Mouse (Mus musculus): ENCODE measurements around the gene Sypl. TPM values are rescaled to one million over a fixed set of nuclear protein-coding genes. Genes with fewer than 3 reads are reported as not detected.

The Sypl gene
- polyA plus RNA-seq (2015; fragmentation: Nextera tagmentation; extraction: Ambion mirVana) = 176 and 181 TPM in 2 replicates

DNA sequence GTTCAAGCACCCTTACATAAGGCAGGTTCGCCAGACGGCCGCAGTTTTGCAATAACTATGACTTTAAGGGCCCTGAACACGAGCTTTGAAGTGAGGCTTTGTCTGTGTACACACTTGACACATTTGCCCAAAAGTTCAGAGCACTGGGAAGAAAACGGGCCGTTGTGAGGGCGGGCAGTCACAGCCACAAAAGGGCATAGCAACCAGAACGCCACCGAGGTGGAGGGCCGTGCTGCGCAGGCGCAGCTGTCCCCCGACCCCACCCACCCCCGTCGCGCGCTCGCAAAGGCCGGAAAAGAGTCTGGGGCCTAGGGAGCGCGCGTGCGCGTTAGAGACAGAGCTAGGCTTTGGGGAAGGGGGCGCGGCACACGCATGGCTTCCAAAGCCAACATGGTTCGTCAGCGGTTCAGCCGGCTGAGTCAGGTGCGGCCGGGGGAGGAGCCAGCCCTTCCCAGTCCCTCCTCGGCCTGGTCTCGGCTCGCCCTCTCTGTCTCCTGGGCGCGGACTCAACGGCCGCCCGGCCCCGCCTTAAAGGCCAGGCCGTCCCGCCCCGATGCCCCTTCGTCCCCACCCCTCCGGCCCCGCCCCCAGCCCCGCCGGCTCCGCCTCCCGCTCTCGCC lies at the start of gene Sypl:
Gene Sypl (plus strand): TSS at position 296 of the 620 bp plus-strand sequence.
- Histone ChIP-seq H3K36me3 (ENCODE audit: control insufficient read depth, insufficient read depth) (no peaks in the 10 kb centered on the region), H3K27me3 (replicated peaks; ENCODE audit: control insufficient read depth, insufficient read depth, low read length) (no peaks in the 10 kb centered on the region), H3K4me2 (replicated peaks; ENCODE audit: low read depth) (peak within 1 kb of the TSS; percentile 78), H3K4me1 (replicated peaks; ENCODE audit: control insufficient read depth, insufficient read depth, low read length) (peaks cover 7% of the 10 kb centered on the region), H3K9me3 (ENCODE audit: control insufficient read depth) (no peaks in the 10 kb centered on the region), H3K27ac (ENCODE audit: low read depth, low read length) (peak within 1 kb of the TSS; percentile 97), H3K9ac (ENCODE audit: low read depth, low read length) (peak within 1 kb of the TSS; percentile 81), H3K4me3 (ENCODE audit: low read depth, low read length) (peak within 1 kb of the TSS; percentile 68)
- peak; percentile 98 for ATAC-seq
- WGBS = under 1% methylated on average over 43 of the region's 52 CpGs
- no peak for TF ChIP-seq CTCF (IDR thresholded peaks at IDR 0.05; ENCODE audit: low read depth)

GRCm38 (mm10) chr12:32909686-32910085 lies 44.0 kb upstream of the Sypl start:
- TF ChIP-seq CTCF (IDR thresholded peaks at IDR 0.05; ENCODE audit: low read depth) = no peak
- no peak overlapping the region for H3K27ac ChIP-seq (ENCODE audit: low read depth, low read length)
- H3K9me3 ChIP-seq (ENCODE audit: control insufficient read depth) = no peaks in the 10 kb centered on the region
- no peaks in the 10 kb centered on the region for H3K36me3 ChIP-seq (ENCODE audit: control insufficient read depth, insufficient read depth)
- WGBS = 56% methylated on average over 10 of the region's 10 CpGs
- ATAC-seq = no peak
- no peak overlapping the region for H3K4me2 ChIP-seq (replicated peaks; ENCODE audit: low read depth)
- H3K9ac ChIP-seq (ENCODE audit: low read depth, low read length) = no peak overlapping the region
- H3K4me1 ChIP-seq (replicated peaks; ENCODE audit: control insufficient read depth, insufficient read depth, low read length) = no peaks in the 10 kb centered on the region
- no peaks in the 10 kb centered on the region for H3K27me3 ChIP-seq (replicated peaks; ENCODE audit: control insufficient read depth, insufficient read depth, low read length)
- H3K4me3 ChIP-seq (ENCODE audit: low read depth, low read length) = no peak overlapping the region

DNA sequence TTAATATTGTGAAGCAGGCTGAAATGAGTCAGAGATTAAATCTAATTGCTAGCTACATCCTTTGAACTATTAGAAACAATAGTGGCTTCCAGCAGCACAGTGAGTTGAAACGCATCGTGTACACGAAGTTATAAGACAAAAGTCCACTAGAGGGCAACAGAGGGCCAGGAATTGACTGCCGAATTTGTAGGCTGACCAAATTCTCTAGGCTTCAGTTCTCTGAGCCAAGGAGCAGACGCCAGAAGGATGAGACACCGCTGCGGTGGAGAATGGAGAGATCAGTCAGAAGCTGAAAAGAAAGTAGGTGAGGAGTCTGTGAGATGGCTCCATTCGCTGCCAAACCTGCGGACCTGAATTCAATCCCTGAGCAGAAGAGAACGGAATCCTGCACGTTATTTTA lies 43.6 kb upstream of the Sypl start:
- ATAC-seq = 0 out of 2 replicates have a peak, but pooled peaks have one; percentile 28
- Histone ChIP-seq H3K36me3 (ENCODE audit: control insufficient read depth, insufficient read depth) (no peaks in the 10 kb centered on the region), H3K9ac (ENCODE audit: low read depth, low read length) (no peak overlapping the region), H3K4me3 (ENCODE audit: low read depth, low read length) (peak overlapping the region; percentile 7; the same call in 1 of the 2 replicates), H3K4me2 (replicated peaks; ENCODE audit: low read depth) (peak overlapping the region; percentile 48), H3K9me3 (ENCODE audit: control insufficient read depth) (no peaks in the 10 kb centered on the region), H3K27me3 (replicated peaks; ENCODE audit: control insufficient read depth, insufficient read depth, low read length) (no peaks in the 10 kb centered on the region), H3K27ac (ENCODE audit: low read depth, low read length) (no peak overlapping the region), H3K4me1 (replicated peaks; ENCODE audit: control insufficient read depth, insufficient read depth, low read length) (no peaks in the 10 kb centered on the region)
- WGBS = 12% methylated on average over 11 of the region's 11 CpGs
- peak; percentile 91 for TF ChIP-seq CTCF (IDR thresholded peaks at IDR 0.05; ENCODE audit: low read depth)

- peak; percentile 56; the same call in 1 of the 2 replicates for ATAC-seq
- H3K36me3 ChIP-seq (ENCODE audit: control insufficient read depth, insufficient read depth) = no peaks in the 10 kb centered on the region
- H3K27ac ChIP-seq (ENCODE audit: low read depth, low read length) = no peak overlapping the region
- no peaks in the 10 kb centered on the region for H3K4me1 ChIP-seq (replicated peaks; ENCODE audit: control insufficient read depth, insufficient read depth, low read length)
- peak overlapping the region; percentile 7; the same call in 1 of the 2 replicates for H3K4me3 ChIP-seq (ENCODE audit: low read depth, low read length)
- no peaks in the 10 kb centered on the region for H3K27me3 ChIP-seq (replicated peaks; ENCODE audit: control insufficient read depth, insufficient read depth, low read length)
- WGBS = 34% methylated on average over 15 of the region's 15 CpGs
- H3K9me3 ChIP-seq (ENCODE audit: control insufficient read depth) = no peaks in the 10 kb centered on the region
- H3K9ac ChIP-seq (ENCODE audit: low read depth, low read length) = no peak overlapping the region
- H3K4me2 ChIP-seq (replicated peaks; ENCODE audit: low read depth) = peak overlapping the region; percentile 48
- TF ChIP-seq CTCF (IDR thresholded peaks at IDR 0.05; ENCODE audit: low read depth) = peak; percentile 86
Observed at GRCm38 (mm10) chr12:32910560-32911194, 43.0 kb upstream of the Sypl start.

DNA sequence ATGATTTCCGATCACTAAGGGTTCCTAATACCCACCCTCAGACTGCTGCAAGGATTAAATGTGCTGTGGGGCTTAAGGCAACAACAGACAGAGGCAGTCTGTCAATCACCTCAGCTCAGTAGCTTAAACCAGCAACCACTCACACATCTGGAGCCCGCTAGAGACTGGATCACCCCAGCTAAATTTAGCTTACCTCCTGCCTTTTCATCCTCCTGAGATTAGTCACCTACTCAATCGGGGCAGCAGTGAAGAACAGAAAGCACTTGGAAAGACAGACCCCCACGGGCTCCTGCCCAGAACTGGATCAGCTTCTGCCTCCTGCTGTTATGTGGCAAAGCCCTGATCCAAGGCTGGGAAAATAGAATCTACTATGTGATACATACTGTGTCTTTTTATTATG lies 42.1 kb upstream of the Sypl start:
- no peak overlapping the region for H3K27ac ChIP-seq (ENCODE audit: low read depth, low read length)
- no peak for ATAC-seq
- H3K9ac ChIP-seq (ENCODE audit: low read depth, low read length) = no peak overlapping the region
- 60% methylated on average over 4 of the region's 4 CpGs for WGBS
- no peaks in the 10 kb centered on the region for H3K4me1 ChIP-seq (replicated peaks; ENCODE audit: control insufficient read depth, insufficient read depth, low read length)
- TF ChIP-seq CTCF (IDR thresholded peaks at IDR 0.05; ENCODE audit: low read depth) = no peak
- H3K4me2 ChIP-seq (replicated peaks; ENCODE audit: low read depth) = no peak overlapping the region
- H3K4me3 ChIP-seq (ENCODE audit: low read depth, low read length) = no peak overlapping the region
- no peaks in the 10 kb centered on the region for H3K9me3 ChIP-seq (ENCODE audit: control insufficient read depth)
- no peaks in the 10 kb centered on the region for H3K36me3 ChIP-seq (ENCODE audit: control insufficient read depth, insufficient read depth)
- no peaks in the 10 kb centered on the region for H3K27me3 ChIP-seq (replicated peaks; ENCODE audit: control insufficient read depth, insufficient read depth, low read length)

GRCm38 (mm10) chr12:32912772-32913171 lies 40.9 kb upstream of the Sypl start:
- TF ChIP-seq CTCF (IDR thresholded peaks at IDR 0.05; ENCODE audit: low read depth) = no peak
- Histone ChIP-seq H3K27ac (ENCODE audit: low read depth, low read length) (no peak overlapping the region), H3K36me3 (ENCODE audit: control insufficient read depth, insufficient read depth) (no peaks in the 10 kb centered on the region), H3K4me2 (replicated peaks; ENCODE audit: low read depth) (no peak overlapping the region), H3K27me3 (replicated peaks; ENCODE audit: control insufficient read depth, insufficient read depth, low read length) (no peaks in the 10 kb centered on the region), H3K4me1 (replicated peaks; ENCODE audit: control insufficient read depth, insufficient read depth, low read length) (no peaks in the 10 kb centered on the region), H3K9ac (ENCODE audit: low read depth, low read length) (no peak overlapping the region), H3K9me3 (ENCODE audit: control insufficient read depth) (no peaks in the 10 kb centered on the region), H3K4me3 (ENCODE audit: low read depth, low read length) (no peak overlapping the region)
- 79% methylated on average over 5 of the region's 5 CpGs for WGBS
- ATAC-seq = no peak
